Comparison of ENCODE assay signal across 13 mouse cellular contexts in the genomic region with DNA sequence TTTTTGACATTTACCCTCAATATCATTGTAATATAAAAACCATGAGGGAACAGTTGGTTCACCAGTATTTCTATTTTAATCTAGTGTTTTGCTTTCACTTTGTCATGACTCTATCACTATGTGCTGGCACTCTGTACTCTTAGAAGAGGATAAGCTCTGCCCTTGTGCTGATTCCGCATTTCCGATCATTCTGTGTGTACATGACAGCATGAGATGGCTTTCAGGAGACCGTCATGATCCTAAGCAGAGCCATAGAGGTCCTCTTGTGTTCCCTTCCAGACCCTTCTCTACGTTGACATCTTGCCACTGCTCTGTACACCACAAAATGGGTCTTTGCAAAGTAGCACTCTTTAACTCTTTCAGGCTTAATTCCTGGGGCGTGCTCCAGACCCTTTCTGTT.
A peak's percentile ranks its signal among the peaks of the same experiment; 100 is the strongest.
DNase-seq lines count a peak whose midpoint lies in the region; ATAC-seq lines count a peak whose summit lies in the region.
"Had no signal": no experiment of that assay in that cellular context is flagged by ENCODE, and none has a peak within 500 bp of the region (broad histone marks: within the 10 kb centered on the region; RNA-seq: fewer than 3 reads in every experiment).

No protein-coding gene starts in this region.

- H3K4me2 ChIP-seq in midbrain, embryonic 13.5 days (replicated peaks) = no peak overlapping the region
- H3K4me2 ChIP-seq in embryonic facial prominence, embryonic 15.5 days (replicated peaks) = no peak overlapping the region
- peak overlapping the region; percentile 23 for H3K4me2 ChIP-seq in heart, embryonic 15.5 days
- H3K4me2 ChIP-seq: lung, embryonic 15.5 days; stomach, embryonic 15.5 days had no signal

- no peaks in the 10 kb centered on the region; the same call in 1 of the 2 replicates for H3K4me1 ChIP-seq in midbrain, embryonic 10.5 days
- no peaks in the 10 kb centered on the region for H3K4me1 ChIP-seq in midbrain, embryonic 13.5 days (replicated peaks)
- H3K4me1 ChIP-seq in embryonic facial prominence, embryonic 15.5 days = no peaks in the 10 kb centered on the region
- no peaks in the 10 kb centered on the region; the same call in 1 of the 2 replicates for H3K4me1 ChIP-seq in heart, embryonic 15.5 days (replicated peaks)
- H3K4me1 ChIP-seq in limb, embryonic 10.5 days = no peaks in the 10 kb centered on the region
- H3K4me1 ChIP-seq: hindbrain, embryonic 10.5 days; lung, embryonic 15.5 days; stomach, embryonic 15.5 days had no signal

- no peaks in the 10 kb centered on the region for H3K36me3 ChIP-seq in midbrain, embryonic 10.5 days
- H3K36me3 ChIP-seq in midbrain, embryonic 13.5 days = no peaks in the 10 kb centered on the region
- no peaks in the 10 kb centered on the region for H3K36me3 ChIP-seq in embryonic facial prominence, embryonic 15.5 days
- H3K36me3 ChIP-seq in heart, embryonic 15.5 days = no peaks in the 10 kb centered on the region
- H3K36me3 ChIP-seq in limb, embryonic 10.5 days = no peaks in the 10 kb centered on the region
- H3K36me3 ChIP-seq: hindbrain, embryonic 10.5 days; lung, embryonic 15.5 days; stomach, embryonic 15.5 days had no signal

- no peak overlapping the region for H3K9ac ChIP-seq in midbrain, embryonic 13.5 days (replicated peaks)
- no peak overlapping the region for H3K9ac ChIP-seq in embryonic facial prominence, embryonic 15.5 days
- no peak overlapping the region for H3K9ac ChIP-seq in heart, embryonic 15.5 days
- H3K9ac ChIP-seq: lung, embryonic 15.5 days; stomach, embryonic 15.5 days had no signal

- H3K4me3 ChIP-seq in midbrain, embryonic 10.5 days = no peak overlapping the region
- no peak overlapping the region for H3K4me3 ChIP-seq in midbrain, embryonic 13.5 days (replicated peaks)
- no peak overlapping the region for H3K4me3 ChIP-seq in embryonic facial prominence, embryonic 15.5 days (replicated peaks)
- H3K4me3 ChIP-seq in heart, embryonic 15.5 days = peak overlapping the region; percentile 17
- no peak overlapping the region for H3K4me3 ChIP-seq in limb, embryonic 10.5 days
- H3K4me3 ChIP-seq: hindbrain, embryonic 10.5 days; lung, embryonic 15.5 days; stomach, embryonic 15.5 days had no signal

- H3K27me3 ChIP-seq in midbrain, embryonic 10.5 days (ENCODE audit: low read depth, poor library complexity, severe bottlenecking) = no peaks in the 10 kb centered on the region
- H3K27me3 ChIP-seq in midbrain, embryonic 13.5 days = no peaks in the 10 kb centered on the region
- no peaks in the 10 kb centered on the region for H3K27me3 ChIP-seq in embryonic facial prominence, embryonic 15.5 days
- no peaks in the 10 kb centered on the region for H3K27me3 ChIP-seq in heart, embryonic 15.5 days
- no peaks in the 10 kb centered on the region for H3K27me3 ChIP-seq in limb, embryonic 10.5 days (ENCODE audit: low read depth, poor library complexity, severe bottlenecking)
- H3K27me3 ChIP-seq: lung, embryonic 15.5 days; stomach, embryonic 15.5 days had no signal

- ATAC-seq in midbrain, embryonic 13.5 days = no peak
- ATAC-seq in embryonic facial prominence, embryonic 15.5 days (ENCODE audit: insufficient number of reproducible peaks, low FRiP score, low TSS enrichment, low read depth) = no peak
- peak; percentile 31; the same call in 1 of the 2 replicates for ATAC-seq in heart, embryonic 15.5 days (replicated peaks; ENCODE audit: insufficient number of reproducible peaks, insufficient read depth, low FRiP score, low read depth)
- ATAC-seq: midbrain, embryonic 16.5 days had no signal

- H3K9me3 ChIP-seq in midbrain, embryonic 10.5 days (replicated peaks) = no peaks in the 10 kb centered on the region
- H3K9me3 ChIP-seq in midbrain, embryonic 13.5 days = no peaks in the 10 kb centered on the region
- no peaks in the 10 kb centered on the region for H3K9me3 ChIP-seq in embryonic facial prominence, embryonic 15.5 days (replicated peaks)
- H3K9me3 ChIP-seq in heart, embryonic 15.5 days (replicated peaks) = no peaks in the 10 kb centered on the region
- H3K9me3 ChIP-seq in limb, embryonic 10.5 days (replicated peaks) = no peaks in the 10 kb centered on the region
- H3K9me3 ChIP-seq: hindbrain, embryonic 10.5 days; lung, embryonic 15.5 days; stomach, embryonic 15.5 days had no signal

- 81% methylated on average over 5 of the region's 5 CpGs for WGBS in midbrain, embryonic 10.5 days
- 74% methylated on average over 5 of the region's 5 CpGs for WGBS in midbrain, embryonic 13.5 days
- 68% methylated on average over 5 of the region's 5 CpGs for WGBS in embryonic facial prominence, embryonic 15.5 days
- 38% methylated on average over 5 of the region's 5 CpGs for whole genome bisulfite sequencing in heart, embryonic 15.5 days
- WGBS in limb, embryonic 10.5 days = 81% methylated on average over 5 of the region's 5 CpGs

- H3K27ac ChIP-seq in midbrain, embryonic 10.5 days (replicated peaks) = peak overlapping the region; percentile 49; the same call in 1 of the 2 replicates
- no peak overlapping the region for H3K27ac ChIP-seq in midbrain, embryonic 13.5 days
- 0 out of 2 replicates have a peak overlapping the region, but pooled peaks have one; percentile 25 for H3K27ac ChIP-seq in embryonic facial prominence, embryonic 15.5 days (replicated peaks)
- peak overlapping the region; percentile 6; the same call in 1 of the 2 replicates for H3K27ac ChIP-seq in heart, embryonic 15.5 days
- no peak overlapping the region for H3K27ac ChIP-seq in limb, embryonic 10.5 days
- H3K27ac ChIP-seq: hindbrain, embryonic 10.5 days; lung, embryonic 15.5 days; stomach, embryonic 15.5 days had no signal

- DNase-seq in midbrain, embryonic 10.5 days (ENCODE audit: low spot score) = no peak
- no peak for DNase-seq in limb, embryonic 10.5 days (ENCODE audit: low spot score)
- no peak for DNase-seq in spleen, postnatal 36 days (ENCODE audit: low spot score in 2 of 2)
- DNase-seq in urinary bladder, adult 2 months (ENCODE audit: low spot score) = no peak
- DNase-seq: cerebellum, adult 9-11 months; kidney, adult 9 months had no signal

Comparison
In these comparisons a context has a peak if more than half of its experiments do, and no peak if none do; other contexts are left out.
1. H3K27ac ChIP-seq: peak in midbrain, embryonic 10.5 days (single experiment), embryonic facial prominence, embryonic 15.5 days (single experiment) and heart, embryonic 15.5 days (single experiment); none in midbrain, embryonic 13.5 days (single experiment) and limb, embryonic 10.5 days (single experiment).